Mouse (Mus musculus) forebrain, embryonic 13.5 days (tissue): ENCODE results near the gene Tamm41. TPM values are rescaled to one million over a fixed set of nuclear protein-coding genes. Genes with fewer than 3 reads are reported as not detected.

ENCODE experiments used
- ATAC-seq: fragments of 200-750 bp; cut with Nextera tagmentation; 2 replicates; pipeline ENCODE4 v1.8.0; 2017
- H3K27ac ChIP-seq: fragments of 300-500 bp; sonication (generic); 2 replicates; pipeline ENCODE4 v1.5.1; 2015; ENCODE audit warnings: inconsistent platforms, mild to moderate bottlenecking, moderate library complexity
- H3K27me3 ChIP-seq: fragments of 300-500 bp; sonication (generic); 2 replicates; pipeline ENCODE4 v1.6.1; 2015; ENCODE audit warnings: mild to moderate bottlenecking, inconsistent platforms
- H3K36me3 ChIP-seq: fragments of 300-500 bp; sonication (generic); 2 replicates; pipeline ENCODE4 v1.6.1; 2015; ENCODE audit warnings: mild to moderate bottlenecking, inconsistent platforms; ENCODE audit not compliant: poor library complexity, severe bottlenecking
- H3K4me1 ChIP-seq: fragments of 300-500 bp; sonication (generic); 2 replicates; pipeline ENCODE4 v1.6.1; 2015; ENCODE audit warnings: inconsistent platforms
- H3K4me2 ChIP-seq: fragments of 300-500 bp; sonication (generic); 2 replicates; pipeline ENCODE4 v1.6.1; 2015; ENCODE audit warnings: inconsistent platforms, mild to moderate bottlenecking, moderate library complexity
- H3K4me3 ChIP-seq: fragments of 300-500 bp; sonication (generic); 2 replicates; pipeline ENCODE4 v1.5.1; 2015; ENCODE audit warnings: mild to moderate bottlenecking, inconsistent platforms
- H3K9ac ChIP-seq: fragments of 300-500 bp; sonication (generic); 2 replicates; pipeline ENCODE4 v1.6.1; 2015; ENCODE audit warnings: mild to moderate bottlenecking, inconsistent platforms
- H3K9me3 ChIP-seq: fragments of 300-500 bp; sonication (generic); replicated peaks from 2 replicates; pipeline ENCODE4 v1.6.1; 2016; ENCODE audit warnings: inconsistent platforms
- WGBS: fragments of 180-500 bp; shearing (Covaris S2); methylation state at CpG from one replicate; pipeline ENCODE4 v1.1.7; 2015; 5-methylcytosine and 5-hydroxymethylcytosine counted together
- polyA plus RNA-seq: library from polyadenylated mRNA; unstranded; fragments of >200 nt; fragmentation: Nextera tagmentation; extraction: Ambion mirVana; gene quantifications from 2 replicates; pipeline ENCODE4 v1.2.1, GENCODE M21; 2015

Tamm41 gene
- 70.9 and 72.4 TPM in 2 replicates for polyA plus RNA-seq

GRCm38 (mm10) chr6:115037103-115038094, at the start of gene Tamm41:
TSS of gene Tamm41 (minus strand) at chr6:115037876.
- peaks cover 25% of the 10 kb centered on the region for H3K36me3 ChIP-seq
- peak within 1 kb of the TSS; percentile 85 for H3K4me2 ChIP-seq
- ATAC-seq: peak; percentile 96
- peak within 1 kb of the TSS; percentile 81 for H3K9ac ChIP-seq
- H3K9me3 ChIP-seq: no peaks in the 10 kb centered on the region
- peak within 1 kb of the TSS; percentile 74 for H3K4me3 ChIP-seq
- 1% methylated on average over 56 of the region's 57 CpGs for WGBS
- H3K27ac ChIP-seq: no peak within 1 kb of the TSS
- no peaks in the 10 kb centered on the region; the same call in 1 of the 2 replicates for H3K27me3 ChIP-seq
- H3K4me1 ChIP-seq: peaks cover 22% of the 10 kb centered on the region

GRCm38 (mm10) chr6:115085274-115085841, 47.7 kb upstream of the Tamm41 start:
- H3K9ac ChIP-seq: no peak overlapping the region
- H3K27ac ChIP-seq: no peak overlapping the region
- no peaks in the 10 kb centered on the region for H3K27me3 ChIP-seq
- no peaks in the 10 kb centered on the region for H3K4me1 ChIP-seq
- 52% methylated on average over 9 of the region's 9 CpGs for WGBS
- H3K4me3 ChIP-seq: no peak overlapping the region
- no peak overlapping the region for H3K4me2 ChIP-seq
- no peak for ATAC-seq
- no peaks in the 10 kb centered on the region for H3K36me3 ChIP-seq
- H3K9me3 ChIP-seq: no peaks in the 10 kb centered on the region

DNA sequence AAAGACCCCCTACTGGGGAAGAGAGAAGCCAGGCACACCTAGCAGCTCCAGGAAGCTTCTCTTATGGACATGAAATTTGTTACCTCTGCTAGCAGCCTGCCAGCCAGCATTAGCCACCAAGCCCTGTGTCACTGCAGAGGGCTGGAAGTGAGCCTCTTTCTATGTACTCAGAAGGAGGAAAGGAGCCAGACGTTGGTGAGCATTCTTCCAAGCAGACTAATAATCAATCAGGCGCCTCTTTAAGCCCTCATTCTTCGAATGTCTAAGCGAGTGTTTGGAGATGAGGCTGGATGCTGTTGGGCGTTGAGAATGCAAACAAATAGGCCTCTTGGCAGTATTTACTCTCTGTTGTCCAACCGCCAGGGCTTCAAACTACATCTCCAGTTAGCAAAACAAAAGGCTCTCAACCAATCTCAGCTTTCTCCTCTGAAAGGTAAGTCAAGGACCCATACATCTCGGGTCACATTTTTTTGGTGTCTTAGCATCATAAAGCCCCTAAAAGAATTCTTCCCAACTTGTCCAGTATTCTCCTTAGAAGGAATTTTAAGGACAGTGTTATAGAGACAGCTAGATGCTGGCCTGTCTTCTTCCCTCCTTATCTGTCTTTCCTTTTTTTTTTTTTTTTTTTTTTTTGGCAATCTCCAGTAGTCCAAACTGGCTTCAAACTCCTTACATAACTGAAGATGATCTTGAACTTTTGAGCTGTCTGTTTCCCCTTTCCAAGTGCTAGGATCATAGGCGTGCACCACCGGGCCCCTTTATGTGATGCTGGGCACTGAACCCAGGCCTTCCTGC, 39.3 kb upstream of the Tamm41 start:
- Histone ChIP-seq H3K27me3 (no peaks in the 10 kb centered on the region), H3K4me2 (no peak overlapping the region), H3K36me3 (no peaks in the 10 kb centered on the region), H3K9me3 (no peaks in the 10 kb centered on the region), H3K4me3 (no peak overlapping the region), H3K9ac (no peak overlapping the region), H3K27ac (no peak overlapping the region), H3K4me1 (peaks cover 4% of the 10 kb centered on the region; the same call in 1 of the 2 replicates)
- 49% methylated on average over 9 of the region's 9 CpGs for WGBS
- no peak for ATAC-seq

- ATAC-seq: 0 out of 2 replicates have a peak, but pooled peaks have one; percentile 13
- H3K27me3 ChIP-seq: no peaks in the 10 kb centered on the region
- H3K9ac ChIP-seq: no peak overlapping the region
- peaks cover 5% of the 10 kb centered on the region; the same call in 1 of the 2 replicates for H3K4me1 ChIP-seq
- no peaks in the 10 kb centered on the region for H3K36me3 ChIP-seq
- no peak overlapping the region for H3K27ac ChIP-seq
- no peak overlapping the region for H3K4me3 ChIP-seq
- 76% methylated on average over 2 of the region's 2 CpGs for WGBS
- H3K9me3 ChIP-seq: no peaks in the 10 kb centered on the region
- no peak overlapping the region for H3K4me2 ChIP-seq
These were observed 34.3 kb upstream of the Tamm41 start for GRCm38 (mm10) chr6:115072024-115072423.

DNA sequence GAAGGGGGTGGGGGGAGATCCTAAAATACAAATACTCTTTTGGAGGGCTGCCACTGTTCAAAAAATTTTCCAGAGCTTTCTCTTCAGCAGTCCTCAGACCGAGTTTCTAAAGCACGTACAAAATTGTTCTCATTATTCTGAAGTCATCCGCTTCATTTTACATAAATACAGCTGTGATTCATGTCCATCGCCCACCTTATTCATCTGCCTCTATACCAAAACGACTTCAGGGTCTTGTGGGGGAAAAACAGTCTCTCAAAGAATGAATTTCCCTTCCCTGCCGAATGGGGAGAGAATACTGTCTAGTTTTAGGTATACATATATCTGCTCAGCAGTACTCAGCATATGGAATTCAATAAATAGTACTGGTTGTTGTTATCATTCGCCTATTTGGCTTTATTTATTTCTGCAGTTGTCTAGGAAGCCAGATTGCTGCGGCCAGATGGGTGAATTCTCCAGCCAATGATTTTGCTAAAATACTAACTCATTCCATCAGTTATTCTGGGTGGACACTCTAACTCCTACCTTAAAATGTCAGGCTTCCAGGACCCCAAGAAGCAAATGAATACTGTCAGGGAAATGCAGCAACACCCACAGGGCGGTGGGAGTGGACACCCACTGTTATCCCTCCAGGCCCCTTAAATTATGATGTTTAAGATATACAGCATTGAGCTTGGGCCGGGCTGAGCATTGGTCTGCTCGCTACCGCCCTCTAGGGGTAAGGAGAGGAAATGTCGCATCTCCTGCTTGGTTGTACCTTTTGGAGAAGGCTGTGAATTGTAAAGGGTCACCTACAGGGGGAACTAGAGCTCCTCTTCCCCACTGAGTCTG, 27.9 kb upstream of the Tamm41 start:
- Histone ChIP-seq H3K4me1 (no peaks in the 10 kb centered on the region), H3K4me3 (no peak overlapping the region), H3K27me3 (no peaks in the 10 kb centered on the region), H3K9ac (no peak overlapping the region), H3K4me2 (no peak overlapping the region), H3K27ac (no peak overlapping the region), H3K9me3 (no peaks in the 10 kb centered on the region), H3K36me3 (no peaks in the 10 kb centered on the region)
- WGBS: 40% methylated on average over 13 of the region's 13 CpGs
- ATAC-seq: no peak

DNA sequence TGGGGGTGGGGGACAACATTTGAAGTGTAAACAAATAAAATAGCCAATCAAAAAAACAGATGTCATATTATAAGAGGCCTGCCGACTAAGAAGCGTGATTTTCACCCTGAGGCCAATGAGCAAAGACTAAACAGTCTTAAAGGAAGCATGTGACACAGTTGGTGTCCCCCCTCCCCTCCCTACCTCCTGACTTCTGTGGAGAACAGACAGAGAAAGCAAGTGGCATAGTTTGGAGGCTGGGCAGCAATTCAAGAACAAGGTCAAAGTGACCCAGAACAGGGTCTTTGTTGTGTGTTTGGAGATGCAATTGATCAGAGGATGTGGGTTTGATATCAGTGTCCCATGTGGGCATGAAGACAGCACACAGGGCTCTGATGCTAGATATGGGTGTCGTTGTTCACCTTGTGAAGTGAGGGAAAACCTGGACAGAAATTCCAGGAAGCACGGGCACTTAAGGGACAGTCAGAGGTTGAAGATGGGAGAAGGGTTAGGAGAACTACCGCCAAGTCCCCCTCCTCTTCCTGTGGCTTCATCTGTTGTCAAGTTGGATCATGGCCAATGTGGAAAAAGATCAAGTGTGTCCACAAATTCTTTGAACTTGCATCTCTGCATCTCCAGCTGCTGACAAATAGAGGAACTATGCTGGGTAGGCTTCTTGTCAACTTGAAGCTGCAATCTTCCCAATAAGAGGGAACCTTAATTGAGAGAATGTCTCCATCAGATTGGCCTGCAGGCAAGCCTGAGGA, 25.1 kb upstream of the Tamm41 start:
- Histone ChIP-seq H3K27me3 (no peaks in the 10 kb centered on the region), H3K9ac (no peak overlapping the region), H3K4me1 (peaks cover 3% of the 10 kb centered on the region; the same call in 1 of the 2 replicates), H3K9me3 (no peaks in the 10 kb centered on the region), H3K4me2 (no peak overlapping the region), H3K36me3 (no peaks in the 10 kb centered on the region), H3K27ac (no peak overlapping the region), H3K4me3 (no peak overlapping the region)
- ATAC-seq: no peak
- 83% methylated on average over 5 of the region's 5 CpGs for WGBS

- H3K4me1 ChIP-seq: peaks cover 3% of the 10 kb centered on the region; the same call in 1 of the 2 replicates
- H3K4me2 ChIP-seq: no peak overlapping the region
- H3K27ac ChIP-seq: no peak overlapping the region
- no peaks in the 10 kb centered on the region for H3K36me3 ChIP-seq
- 62% methylated on average over 5 of the region's 5 CpGs for WGBS
- no peaks in the 10 kb centered on the region for H3K27me3 ChIP-seq
- H3K9me3 ChIP-seq: no peaks in the 10 kb centered on the region
- no peak overlapping the region for H3K9ac ChIP-seq
- no peak overlapping the region for H3K4me3 ChIP-seq
- no peak for ATAC-seq
These were observed 21.6 kb upstream of the Tamm41 start for GRCm38 (mm10) chr6:115059227-115059626.

- Histone ChIP-seq H3K36me3 (no peaks in the 10 kb centered on the region), H3K4me2 (no peak overlapping the region), H3K27ac (no peak overlapping the region), H3K27me3 (no peaks in the 10 kb centered on the region), H3K9ac (no peak overlapping the region), H3K4me3 (no peak overlapping the region), H3K4me1 (peaks cover 3% of the 10 kb centered on the region; the same call in 1 of the 2 replicates), H3K9me3 (no peaks in the 10 kb centered on the region)
- no peak for ATAC-seq
- WGBS: 40% methylated on average over 2 of the region's 2 CpGs
These were observed 19.0 kb upstream of the Tamm41 start for GRCm38 (mm10) chr6:115056699-115057098.

DNA sequence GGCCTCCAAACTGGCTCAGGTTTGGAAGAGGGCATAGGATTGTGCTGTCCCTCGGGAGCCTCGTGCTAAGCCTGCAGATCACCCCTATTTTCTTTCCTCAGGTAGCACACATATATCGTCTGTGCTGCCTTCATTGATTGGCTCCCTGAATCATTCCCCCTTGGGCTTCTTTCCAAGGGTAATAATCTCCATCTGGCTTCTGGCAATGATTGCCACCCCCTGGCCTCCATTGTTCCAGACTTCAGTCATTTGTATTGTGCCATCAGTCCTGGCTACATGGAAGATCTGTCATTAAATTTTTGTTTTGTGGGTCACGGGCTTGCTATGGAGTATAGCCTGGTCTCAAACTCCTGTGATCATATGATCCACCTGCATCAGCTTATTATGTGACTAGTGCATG, 17.8 kb upstream of the Tamm41 start:
- peaks cover 3% of the 10 kb centered on the region; the same call in 1 of the 2 replicates for H3K4me1 ChIP-seq
- no peak overlapping the region for H3K4me2 ChIP-seq
- H3K9ac ChIP-seq: no peak overlapping the region
- H3K36me3 ChIP-seq: no peaks in the 10 kb centered on the region
- no peak overlapping the region for H3K4me3 ChIP-seq
- no peak for ATAC-seq
- H3K27ac ChIP-seq: no peak overlapping the region
- H3K27me3 ChIP-seq: no peaks in the 10 kb centered on the region
- 79% methylated on average over 4 of the region's 4 CpGs for WGBS
- no peaks in the 10 kb centered on the region for H3K9me3 ChIP-seq

DNA sequence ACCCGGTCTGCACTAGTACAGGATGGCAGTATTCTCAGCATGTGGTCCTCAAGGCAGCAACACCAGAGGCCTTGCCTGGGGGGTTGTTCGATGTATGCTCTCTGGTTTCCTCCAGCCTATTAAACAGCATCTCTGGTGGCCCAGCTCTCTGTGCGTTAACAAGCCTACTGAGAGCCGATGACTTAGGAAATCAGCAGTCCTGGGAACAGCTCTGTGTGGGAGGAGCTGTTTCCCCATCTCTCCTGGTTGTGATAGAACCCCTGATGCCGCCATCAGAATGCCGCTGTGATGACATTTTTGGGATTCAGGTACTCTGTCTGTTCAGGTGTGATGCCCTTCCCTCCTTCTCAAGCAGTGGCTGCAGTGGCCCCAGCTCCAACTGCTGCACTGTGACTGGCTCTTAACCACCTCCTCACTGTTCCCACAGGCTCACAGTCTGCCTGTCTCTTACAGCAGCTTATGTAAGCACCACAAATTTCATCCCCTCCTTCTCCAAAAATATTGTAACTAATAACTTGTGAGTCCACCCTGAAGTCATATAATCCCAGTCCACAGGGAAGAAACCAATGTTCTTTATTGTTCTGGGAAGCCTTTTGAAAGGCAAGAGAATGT, 14.0 kb upstream of the Tamm41 start:
- no peaks in the 10 kb centered on the region for H3K36me3 ChIP-seq
- no peak overlapping the region for H3K9ac ChIP-seq
- ATAC-seq: no peak
- H3K27me3 ChIP-seq: no peaks in the 10 kb centered on the region
- no peak overlapping the region for H3K27ac ChIP-seq
- WGBS: 69% methylated on average over 6 of the region's 6 CpGs
- H3K4me2 ChIP-seq: no peak overlapping the region
- no peak overlapping the region for H3K4me3 ChIP-seq
- no peaks in the 10 kb centered on the region for H3K4me1 ChIP-seq
- H3K9me3 ChIP-seq: no peaks in the 10 kb centered on the region
